Mouse (Mus musculus) cortical plate, adult 2 months (tissue): ENCODE measurements around the gene Naa40. TPM values are rescaled to one million over a fixed set of nuclear protein-coding genes. Genes with fewer than 3 reads are reported as not detected.

ENCODE experiments used
- H3K27ac ChIP-seq: fragments of 200-500 bp; 2 replicates; pipeline ENCODE4 v1.5.1; 2012; ENCODE audit warnings: low read length, control low read depth, inconsistent platforms; ENCODE audit not compliant: insufficient read depth
- H3K4me1 ChIP-seq: fragments of 200-500 bp; 2 replicates; pipeline ENCODE4 v1.6.1; 2011; ENCODE audit warnings: low read length; ENCODE audit not compliant: control insufficient read depth, insufficient read depth
- H3K4me3 ChIP-seq: fragments of 200-500 bp; 2 replicates; pipeline ENCODE4 v1.5.1; 2011; ENCODE audit warnings: mild to moderate bottlenecking, low read length, control low read depth; ENCODE audit not compliant: insufficient read depth
- CTCF ChIP-seq: fragments of 200-500 bp; IDR thresholded peaks from 2 replicates; pipeline ENCODE4 v1.5.1; 2011; ENCODE audit warnings: mild to moderate bottlenecking, control low read depth, low read length; ENCODE audit not compliant: insufficient read depth; ENCODE audit errors: extremely low read depth
- POLR2A ChIP-seq: fragments of 200-500 bp; IDR thresholded peaks from 2 replicates; pipeline ENCODE4 v1.6.1; 2011; ENCODE audit warnings: mild to moderate bottlenecking, low read length, control low read depth; ENCODE audit not compliant: insufficient read depth; ENCODE audit errors: extremely low read depth
- polyA plus RNA-seq: library from polyadenylated mRNA; depleted of rRNA; stranded (reverse); fragments of >200 nt; gene quantifications from 2 replicates; pipeline ENCODE4 v1.2.3, GENCODE M21; 2012

The Naa40 gene
- polyA plus RNA-seq, 1 experiment = 62.4 TPM

DNA sequence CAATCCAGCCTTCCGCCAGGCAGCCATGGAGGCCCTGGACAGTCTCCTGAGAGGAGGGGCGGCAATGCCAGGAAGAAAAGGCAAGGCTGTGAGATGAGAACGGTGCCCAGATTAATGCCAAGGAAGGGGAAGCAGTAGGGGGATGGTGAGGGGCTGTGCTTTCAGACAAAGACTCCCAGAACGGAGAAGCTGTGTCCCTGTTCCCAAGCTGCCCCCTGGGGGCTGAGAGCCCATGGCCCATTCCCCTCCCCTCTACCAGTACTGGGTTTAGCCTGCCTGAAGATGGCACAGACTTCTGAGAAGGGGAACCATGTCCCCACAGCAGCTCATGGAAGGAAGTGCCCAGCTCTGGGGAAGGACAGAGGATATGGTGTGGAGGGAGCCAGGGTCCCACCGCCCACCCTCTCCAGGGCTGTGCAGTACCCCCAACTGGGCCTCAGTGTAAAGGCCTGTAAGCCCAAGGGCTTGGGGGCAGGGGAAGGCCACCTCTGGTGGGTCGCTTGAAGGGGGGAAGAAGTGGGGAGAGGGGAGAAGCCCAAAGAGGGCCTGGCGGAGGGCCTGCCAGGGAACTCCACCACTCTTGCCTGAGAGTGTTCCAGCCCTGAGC, 35.2 kb upstream of the Naa40 start:
- Histone ChIP-seq H3K27ac (peak overlapping the region; percentile 62; the same call in 1 of the 2 replicates), H3K4me3 (no peak overlapping the region), H3K4me1 (peaks cover 13% of the 10 kb centered on the region)
- TF ChIP-seq CTCF = no peak

DNA sequence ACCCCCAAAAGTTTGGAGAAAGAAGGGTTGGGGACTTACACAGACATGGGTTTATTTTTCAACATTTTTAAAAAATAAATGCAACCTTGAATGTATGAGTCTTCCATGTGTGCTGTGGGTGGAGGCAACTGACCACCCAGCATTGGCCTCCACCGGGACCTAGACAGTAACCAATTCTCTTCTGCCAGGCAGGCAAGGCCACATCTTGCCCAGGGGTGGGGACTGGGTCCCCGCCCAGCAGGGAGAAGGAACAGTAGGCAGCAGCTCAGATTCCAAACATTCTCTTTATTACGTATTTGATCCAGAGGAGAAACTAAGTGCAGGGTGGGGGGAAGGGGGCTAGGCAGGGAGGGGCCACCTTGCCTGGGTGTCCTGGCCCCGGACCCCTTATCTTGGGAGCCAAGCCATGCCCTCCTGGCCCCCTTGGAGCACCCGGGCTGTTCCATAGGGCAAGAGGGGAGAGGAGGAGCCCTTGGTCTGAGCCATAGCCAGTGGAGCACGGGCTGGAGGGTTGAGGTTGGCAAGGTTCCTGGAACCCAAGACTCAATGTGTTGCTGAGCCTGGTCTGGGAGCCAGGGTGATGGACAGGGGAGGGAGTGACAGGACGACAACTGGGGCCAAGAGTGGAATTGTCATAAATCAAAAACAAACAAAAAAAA, 34.3 kb upstream of the Naa40 start:
- TF ChIP-seq POLR2A (no peak), CTCF (no peak)
- H3K4me3 ChIP-seq = no peak overlapping the region
- no peak overlapping the region for H3K27ac ChIP-seq
- peaks cover 9% of the 10 kb centered on the region for H3K4me1 ChIP-seq

DNA sequence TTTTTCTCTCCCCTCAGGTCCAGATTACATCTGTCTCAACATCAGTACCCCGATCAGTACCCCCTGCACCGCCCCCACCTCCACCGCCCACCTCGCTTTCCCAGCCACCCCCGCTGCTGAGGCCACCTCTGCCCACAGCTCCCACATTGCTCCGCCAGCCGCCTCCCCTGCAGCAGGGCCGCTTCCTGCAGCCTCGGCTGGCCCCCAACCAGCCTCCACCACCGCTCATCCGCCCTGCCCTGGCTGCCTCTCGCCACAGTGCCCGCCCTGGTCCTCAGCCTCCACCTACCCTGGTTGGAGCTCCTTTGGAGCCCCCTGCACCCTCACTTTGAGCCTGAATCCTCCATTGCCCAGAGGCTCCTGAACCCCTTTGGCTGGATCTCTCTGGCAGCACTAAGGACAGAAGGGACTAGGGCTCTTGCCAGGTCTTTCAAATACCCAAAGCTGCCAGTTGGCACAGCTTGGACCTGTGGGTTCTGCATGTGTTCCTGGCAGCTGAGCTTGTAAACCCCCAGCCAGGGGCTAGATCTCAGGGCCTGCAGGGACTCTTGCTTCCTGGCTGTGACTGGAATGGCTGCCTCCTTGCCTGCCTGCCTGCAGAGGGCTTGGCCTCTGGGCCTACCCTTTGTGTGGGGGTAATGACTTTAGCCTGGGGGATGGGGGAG, 33.5 kb upstream of the Naa40 start:
- TF ChIP-seq POLR2A = no peak
- no peak for TF ChIP-seq CTCF
- H3K27ac ChIP-seq = peak overlapping the region; percentile 71; the same call in 1 of the 2 replicates
- H3K4me1 ChIP-seq = peaks cover 6% of the 10 kb centered on the region
- H3K4me3 ChIP-seq = no peak overlapping the region

DNA sequence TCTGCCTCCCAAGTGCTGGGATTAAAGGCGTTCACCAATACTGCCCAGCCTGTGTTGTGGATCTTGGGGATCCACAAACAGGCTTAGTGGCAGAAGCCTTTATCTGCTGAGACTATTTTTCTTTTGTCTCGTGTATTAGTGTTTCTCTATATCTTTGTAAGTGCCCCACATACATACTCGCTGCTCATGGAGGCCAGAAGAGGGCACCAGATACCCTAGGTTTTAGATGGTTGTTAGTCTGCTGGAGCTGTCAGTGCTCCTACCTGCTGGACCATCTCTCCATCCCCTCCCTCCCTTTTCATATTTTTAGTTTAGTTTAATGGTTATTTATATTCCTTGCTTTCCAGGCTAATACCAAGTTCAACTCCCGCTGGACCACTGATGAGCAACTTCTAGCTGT, 32.5 kb upstream of the Naa40 start:
- Histone ChIP-seq H3K27ac (no peak overlapping the region), H3K4me1 (peaks cover 2% of the 10 kb centered on the region; the same call in 1 of the 2 replicates), H3K4me3 (no peak overlapping the region)
- TF ChIP-seq CTCF = 0 out of 2 replicates have a peak, but pooled peaks have one; percentile 21
- no peak for TF ChIP-seq POLR2A

DNA sequence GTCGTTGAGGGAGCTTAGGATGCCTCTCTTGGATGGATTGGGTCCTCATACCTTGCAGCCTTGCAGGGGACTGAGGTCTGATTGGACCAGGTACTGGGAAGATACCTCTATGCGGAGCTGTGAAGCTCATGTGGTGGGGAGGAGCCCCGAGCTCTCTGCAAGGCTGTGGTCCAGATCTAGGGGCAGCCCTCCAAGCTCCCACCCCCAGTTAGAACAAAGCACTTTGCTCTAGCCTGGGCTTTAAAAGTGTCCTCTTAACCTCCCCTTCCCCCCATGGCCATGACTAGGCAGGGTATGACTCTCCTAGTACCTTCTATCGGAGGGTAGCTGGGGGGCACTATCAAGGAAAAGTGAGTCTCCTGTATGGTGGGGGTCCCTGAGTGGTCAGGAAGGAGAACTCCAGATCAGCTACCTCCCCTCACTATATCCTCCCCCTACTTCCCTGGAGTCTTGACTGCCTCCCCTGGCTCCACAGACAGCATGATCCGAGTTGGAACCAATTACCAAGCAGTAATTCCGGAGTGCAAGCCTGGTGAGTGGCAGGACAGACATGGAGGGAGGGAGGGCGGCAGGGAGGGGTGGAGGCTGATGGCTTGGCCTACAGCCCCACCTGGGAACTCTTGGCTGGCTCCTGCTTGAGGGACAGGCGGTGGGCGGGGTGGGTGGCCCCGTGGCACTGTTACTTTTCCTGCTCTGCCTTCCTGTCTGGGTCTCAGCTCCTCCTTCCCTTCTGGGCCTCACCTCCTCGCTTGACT, 28.5 kb upstream of the Naa40 start:
- Histone ChIP-seq H3K4me1 (no peaks in the 10 kb centered on the region; the same call in 1 of the 2 replicates), H3K27ac (no peak overlapping the region), H3K4me3 (peak overlapping the region; percentile 57)
- no peak for TF ChIP-seq CTCF
- TF ChIP-seq POLR2A = peak; percentile 27; the same call in 1 of the 2 replicates

DNA sequence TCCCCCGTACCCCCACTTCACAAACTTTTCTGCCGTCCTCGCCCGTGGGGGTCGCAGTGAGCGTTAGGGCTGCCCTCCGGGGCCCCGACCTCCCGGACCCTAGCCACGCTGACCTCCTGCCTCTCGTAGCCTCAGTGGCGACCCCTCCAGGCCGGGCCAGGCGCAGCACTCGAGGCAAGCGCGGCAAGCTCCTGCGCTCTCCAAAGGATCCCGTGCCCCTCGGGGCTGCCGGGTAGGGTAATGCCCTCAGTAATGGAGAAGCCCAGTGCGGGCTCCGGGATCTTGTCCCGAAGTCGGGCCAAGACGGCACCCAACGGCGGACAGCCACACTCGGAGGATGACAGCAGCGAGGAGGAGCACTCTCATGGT, 27.7 kb upstream of the Naa40 start:
- H3K27ac ChIP-seq = 0 out of 2 replicates have a peak overlapping the region, but pooled peaks have one; percentile 44

DNA sequence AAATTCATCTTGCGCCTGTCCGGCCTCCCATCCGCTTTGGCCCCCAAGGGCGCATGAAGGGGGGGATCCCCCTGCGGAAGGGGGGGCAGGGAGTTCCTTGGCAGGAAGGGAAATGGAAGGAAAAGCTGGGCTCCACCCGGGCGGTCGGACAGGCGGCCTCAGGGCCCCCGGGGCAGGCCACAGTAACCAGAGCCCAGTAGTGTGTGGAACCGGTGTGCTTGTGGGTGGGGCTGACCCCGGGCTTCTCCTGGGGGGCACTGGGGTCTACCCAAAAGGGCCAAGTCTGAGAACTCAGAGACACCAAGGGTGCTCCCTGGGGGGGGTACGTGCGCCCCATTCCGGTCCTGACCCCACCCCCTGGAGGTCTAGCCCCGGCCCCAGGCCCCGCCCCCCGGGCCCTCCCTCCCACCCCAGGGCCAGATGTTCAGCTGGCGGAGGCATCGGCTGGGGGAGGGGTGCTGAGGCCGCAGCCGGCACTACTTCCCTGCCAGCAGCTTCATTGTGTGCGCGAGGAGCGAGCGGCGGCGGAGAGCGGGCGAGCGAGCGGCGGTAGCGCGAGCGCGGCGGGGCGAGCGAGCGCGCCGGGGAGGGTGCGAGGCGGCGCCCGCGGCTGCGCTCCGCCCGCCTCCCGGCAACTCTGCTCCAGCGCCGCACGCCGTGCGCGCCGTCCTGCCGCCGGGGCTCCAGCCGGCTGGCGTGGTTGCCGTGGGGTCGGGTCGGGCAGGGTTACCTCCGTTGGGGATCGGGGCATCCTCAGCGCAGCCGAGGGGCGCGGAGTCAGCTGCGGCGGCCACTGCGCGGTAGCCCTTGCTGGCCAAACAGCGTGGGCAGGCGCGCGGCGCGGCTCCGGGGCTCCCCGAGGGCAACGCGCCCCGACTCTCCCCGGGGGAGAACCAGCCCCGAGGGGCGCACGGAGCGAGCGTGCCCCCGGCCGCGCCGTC, 27.1 kb upstream of the Naa40 start:
- Histone ChIP-seq H3K4me1 (no peaks in the 10 kb centered on the region; the same call in 1 of the 2 replicates), H3K27ac (peak overlapping the region; percentile 44; the same call in 1 of the 2 replicates), H3K4me3 (peak overlapping the region; percentile 57)
- TF ChIP-seq POLR2A = no peak

More for the DNA sequence above, 27.7 kb upstream of the Naa40 start:
- H3K4me3 ChIP-seq = peak overlapping the region; percentile 57
- TF ChIP-seq POLR2A (no peak), CTCF (peak; percentile 23)
- no peaks in the 10 kb centered on the region; the same call in 1 of the 2 replicates for H3K4me1 ChIP-seq

DNA sequence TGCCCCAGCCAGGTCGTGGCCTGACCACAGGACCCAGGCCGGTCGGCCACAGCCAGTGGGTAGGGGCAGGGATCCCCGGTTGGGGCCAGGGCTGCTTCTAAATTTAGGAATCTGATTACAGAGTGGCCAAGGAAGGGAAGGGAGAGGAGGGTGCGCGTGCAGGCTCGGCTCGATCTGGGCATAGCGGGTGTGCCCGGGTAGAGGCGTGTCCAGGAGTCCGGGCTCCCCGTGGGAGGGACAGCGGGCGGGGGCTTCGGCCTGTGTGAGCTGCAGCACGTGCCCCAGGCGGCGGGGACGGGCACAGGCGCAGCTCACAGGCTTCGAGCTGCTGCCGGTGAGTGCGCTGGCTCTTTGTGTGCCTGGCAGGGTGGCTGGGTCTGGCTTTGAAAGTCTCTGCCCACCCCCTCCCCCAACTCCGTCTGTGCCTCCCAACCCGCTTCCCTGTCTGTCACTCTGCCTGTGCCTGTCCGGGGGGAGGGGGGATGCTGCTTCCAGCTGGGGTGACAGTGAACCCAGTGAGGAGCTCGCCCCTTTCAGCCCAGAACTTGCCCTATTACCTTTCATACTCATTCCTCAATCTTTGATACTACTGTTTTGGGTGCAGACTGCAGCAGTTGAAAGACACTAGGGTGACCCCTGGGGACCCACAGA, 26.2 kb upstream of the Naa40 start, which contains the start of gene Rcor2:
Gene Rcor2, plus strand, starts transcription at position 235 of the 651 bp plus-strand sequence.
- H3K27ac ChIP-seq = peak within 1 kb of the TSS; percentile 29; the same call in 1 of the 2 replicates
- TF ChIP-seq POLR2A = no peak
- no peak for TF ChIP-seq CTCF
- H3K4me3 ChIP-seq = peak within 1 kb of the TSS; percentile 57; the same call in 1 of the 2 replicates
- H3K4me1 ChIP-seq = no peaks in the 10 kb centered on the region; the same call in 1 of the 2 replicates
